Mouse (Mus musculus) inflammation-experienced regulatory T-cells, adult 6 months (primary cell): ENCODE results near the gene Eif2d. TPM values are rescaled to one million over a fixed set of nuclear protein-coding genes. Genes with fewer than 3 reads are reported as not detected.

Source experiments
- ATAC-seq: one replicate; pipeline ENCODE4 v1.8.0; 2017
- polyA plus RNA-seq, 3 experiments: library from polyadenylated mRNA; unstranded; fragments of 100-300 nt; shearing (Covaris generic); gene quantifications; one replicate each; pipeline ENCODE4 v1.2.1; 2017

Gene Eif2d
- polyA plus RNA-seq, 3 experiments from 2014 or later = 53.4 to 71.7 (median 60.8) TPM

- no peak for ATAC-seq
Measured at GRCm38 (mm10) chr1:131221822-131222590, 69.0 kb downstream of the Eif2d start.

GRCm38 (mm10) chr1:131223345-131223744 is 70.4 kb downstream of the Eif2d start:
- no peak for ATAC-seq

GRCm38 (mm10) chr1:131224848-131225471 is 72.0 kb downstream of the Eif2d start:
- no peak for ATAC-seq

GRCm38 (mm10) chr1:131228225-131228624 is 75.2 kb downstream of the Eif2d start:
- ATAC-seq = no peak

- no peak for ATAC-seq
Measured at GRCm38 (mm10) chr1:131228659-131229058, 75.7 kb downstream of the Eif2d start.

- ATAC-seq = no peak
Measured at GRCm38 (mm10) chr1:131233527-131233926, 80.5 kb downstream of the Eif2d start.

GRCm38 (mm10) chr1:131236077-131236476 is 83.1 kb downstream of the Eif2d start:
- no peak for ATAC-seq

Other genes with a start within 250 kb of the Eif2d start
- gene Il20, start 241.7 kb upstream of the Eif2d start, polyA plus RNA-seq = not detected
- gene Il19, start 213.1 kb upstream of the Eif2d start, polyA plus RNA-seq = under 1 TPM in 1 of 3 experiments, not detected in 2; 0.35 TPM
- 10 to 100 TPM in 1 of 3 experiments, 1 to 10 TPM in 2; 7.5 to 13.6 (median 8.0) TPM for gene Il10, start 133.3 kb upstream of the Eif2d start, polyA plus RNA-seq
- 10 to 100 TPM in 1 of 3 experiments, 1 to 10 TPM in 2; 9.0 to 11.8 (median 9.8) TPM for gene Mapkapk2, start 55.4 kb upstream of the Eif2d start, polyA plus RNA-seq
- under 1 TPM in 1 of 3 experiments, not detected in 2; 0.26 TPM for gene Dyrk3, start 14.8 kb upstream of the Eif2d start, polyA plus RNA-seq
- 100 to 1,000 TPM; 267 to 383 (median 370) TPM for gene Rassf5, start 92.1 kb downstream of the Eif2d start, polyA plus RNA-seq
- gene Ikbke, start 126.4 kb downstream of the Eif2d start, polyA plus RNA-seq = 100 to 1,000 TPM in 2 of 3 experiments, 10 to 100 TPM in 1; 58.5 to 121 (median 105) TPM